Mouse (Mus musculus): ENCODE measurements at regions not wholly inside any gene's neighbourhood (a gene's known extent, or its start where the extent isn't known, plus 50 kb on each side); places are given as distances from the start of the nearest gene placed in this dataset.

DNA sequence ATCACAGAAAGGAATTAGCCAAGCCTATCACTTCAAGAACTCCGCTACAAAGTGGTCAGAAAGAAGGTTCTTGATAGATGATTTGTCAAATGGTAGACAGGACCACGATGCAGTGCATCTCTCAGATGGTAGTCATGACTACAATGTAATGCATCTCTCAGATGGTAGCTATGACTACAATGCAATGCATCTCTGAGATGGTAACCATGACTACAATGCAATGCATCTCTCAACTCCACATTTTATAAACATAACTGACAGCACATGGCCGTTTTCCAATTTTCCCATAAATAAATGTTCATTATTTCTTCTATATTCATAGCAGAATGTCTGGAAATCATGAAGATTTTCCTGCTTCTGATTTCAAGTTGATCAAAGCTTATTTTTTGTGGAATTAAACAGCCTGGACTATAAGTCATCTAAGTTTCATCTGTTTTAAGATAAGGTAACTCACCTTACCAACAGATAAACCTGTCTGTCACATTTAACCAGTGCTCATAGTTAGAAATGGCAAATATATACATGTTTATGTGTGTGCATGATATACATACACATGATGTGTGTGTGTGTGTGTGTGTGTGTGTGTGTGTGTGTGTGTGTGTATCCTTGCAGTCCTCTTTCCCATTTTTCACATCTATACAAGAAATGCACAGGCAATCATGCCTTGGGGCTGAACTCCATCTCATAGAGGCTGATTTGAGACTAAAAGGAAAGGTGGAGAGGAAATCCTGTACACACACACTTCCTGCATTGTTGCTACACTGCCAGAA, 122.4 kb downstream of the Phf3 start:
- Histone ChIP-seq H3K27ac (no peak overlapping the region), H3K4me3 (no peak overlapping the region), H3K4me1 (no peaks in the 10 kb centered on the region), H3K9me3 (no peaks in the 10 kb centered on the region), H3K36me3 (replicated peaks) (no peaks in the 10 kb centered on the region), H3K27me3 (ENCODE audit: poor library complexity, severe bottlenecking) (no peaks in the 10 kb centered on the region)
- DNase-seq (ENCODE audit: extremely low spot score, low spot score), result no peak
- 94% methylated on average over 3 of the region's 3 CpGs for WGBS

DNA sequence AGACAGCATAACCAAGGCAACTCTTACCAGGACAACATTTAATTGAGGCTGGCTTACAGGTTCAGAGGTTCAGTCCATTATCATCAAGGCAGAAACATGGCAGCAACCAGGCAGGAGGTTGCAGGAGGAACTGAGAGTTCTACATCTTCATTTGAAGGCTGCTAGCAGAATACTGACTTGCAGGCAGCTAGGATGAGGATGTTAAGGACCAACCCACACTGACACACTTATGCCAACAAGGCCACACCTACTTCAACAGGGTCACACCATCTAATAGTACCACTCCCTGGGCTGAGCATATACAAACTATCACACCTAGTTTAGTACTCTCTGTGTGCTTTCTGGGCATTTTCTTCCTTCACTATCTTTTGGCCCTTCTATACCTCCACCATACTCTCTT, 131.8 kb downstream of the Phf3 start:
- Histone ChIP-seq H3K36me3 (replicated peaks) (no peaks in the 10 kb centered on the region), H3K9me3 (no peaks in the 10 kb centered on the region), H3K27me3 (ENCODE audit: poor library complexity, severe bottlenecking) (no peaks in the 10 kb centered on the region), H3K4me3 (no peak overlapping the region), H3K4me1 (no peaks in the 10 kb centered on the region), H3K27ac (no peak overlapping the region)
- DNase-seq (ENCODE audit: extremely low spot score, low spot score), result no peak

- H3K27ac ChIP-seq, result no peak overlapping the region
- no peaks in the 10 kb centered on the region for H3K27me3 ChIP-seq (ENCODE audit: poor library complexity, severe bottlenecking)
- H3K9me3 ChIP-seq, result no peaks in the 10 kb centered on the region
- no peaks in the 10 kb centered on the region for H3K4me1 ChIP-seq
- H3K4me3 ChIP-seq, result no peak overlapping the region
- no peak for DNase-seq (ENCODE audit: extremely low spot score, low spot score)
- 77% methylated on average over 3 of the region's 3 CpGs for WGBS
- no peaks in the 10 kb centered on the region for H3K36me3 ChIP-seq (replicated peaks)
These were observed 132.9 kb downstream of the Phf3 start for GRCm38 (mm10) chr1:30740831-30741230.

DNA sequence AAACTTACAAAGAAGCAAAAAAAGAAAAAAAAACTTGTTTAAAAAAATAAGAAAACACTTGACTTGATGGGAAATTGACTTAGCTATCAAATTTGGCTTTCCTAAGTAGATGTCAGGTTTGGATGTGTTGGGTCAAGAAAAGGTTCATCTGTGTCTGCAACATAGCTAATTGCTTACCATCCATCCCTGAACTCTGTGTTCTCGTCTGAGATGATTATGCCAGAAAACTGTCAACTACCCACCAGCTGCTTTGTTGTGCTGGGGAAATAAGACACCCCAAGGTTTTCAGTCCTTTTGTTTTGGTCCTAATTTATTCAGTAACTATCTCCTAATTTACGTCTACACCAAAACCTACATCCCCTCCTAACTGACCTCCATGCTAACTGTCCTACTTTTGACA, 152.2 kb downstream of the Phf3 start:
- DNase-seq (ENCODE audit: extremely low spot score, low spot score), result no peak
- H3K4me1 ChIP-seq, result no peaks in the 10 kb centered on the region
- H3K9me3 ChIP-seq, result no peaks in the 10 kb centered on the region
- no peaks in the 10 kb centered on the region for H3K36me3 ChIP-seq (replicated peaks)
- H3K27me3 ChIP-seq (ENCODE audit: poor library complexity, severe bottlenecking), result no peaks in the 10 kb centered on the region
- no peak overlapping the region for H3K4me3 ChIP-seq
- WGBS, result 69% methylated on average over 2 of the region's 2 CpGs
- H3K27ac ChIP-seq, result no peak overlapping the region

- 90% methylated on average over 2 of the region's 2 CpGs for WGBS
- Histone ChIP-seq H3K36me3 (replicated peaks) (no peaks in the 10 kb centered on the region), H3K27me3 (ENCODE audit: poor library complexity, severe bottlenecking) (no peaks in the 10 kb centered on the region), H3K4me3 (no peak overlapping the region), H3K27ac (no peak overlapping the region), H3K4me1 (no peaks in the 10 kb centered on the region), H3K9me3 (no peaks in the 10 kb centered on the region)
- no peak for DNase-seq (ENCODE audit: extremely low spot score, low spot score)
These were observed 152.9 kb downstream of the Phf3 start for GRCm38 (mm10) chr1:30720829-30721228.

GRCm38 (mm10) chr1:30718578-30718977, 155.1 kb downstream of the Phf3 start:
- WGBS, result 93% methylated on average over 5 of the region's 5 CpGs
- H3K27ac ChIP-seq, result no peak overlapping the region
- no peaks in the 10 kb centered on the region for H3K4me1 ChIP-seq
- no peaks in the 10 kb centered on the region for H3K9me3 ChIP-seq
- no peaks in the 10 kb centered on the region for H3K36me3 ChIP-seq (replicated peaks)
- DNase-seq (ENCODE audit: extremely low spot score, low spot score), result no peak
- H3K27me3 ChIP-seq (ENCODE audit: poor library complexity, severe bottlenecking), result no peaks in the 10 kb centered on the region
- no peak overlapping the region for H3K4me3 ChIP-seq

DNA sequence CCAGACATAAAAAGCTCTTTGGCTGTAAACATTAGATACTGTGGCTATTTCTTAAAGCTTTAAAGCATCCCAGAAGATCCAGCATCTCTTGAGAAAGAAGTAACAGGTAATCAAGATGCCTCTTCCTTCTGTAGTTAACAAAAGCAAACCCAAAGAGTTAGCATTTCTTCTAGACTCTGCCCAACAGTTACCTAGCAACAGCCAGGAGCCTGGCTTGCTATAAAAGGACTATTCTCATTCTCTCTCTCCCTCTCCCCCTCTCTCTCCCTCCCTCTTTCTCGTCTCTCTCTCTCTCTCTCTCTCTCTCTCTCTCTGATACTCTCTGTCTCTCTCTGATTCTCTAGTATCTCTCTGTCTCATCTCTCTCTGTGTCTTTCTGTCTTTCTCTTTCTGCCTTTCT, 157.4 kb downstream of the Phf3 start:
- H3K27me3 ChIP-seq (ENCODE audit: poor library complexity, severe bottlenecking), result no peaks in the 10 kb centered on the region
- no peak overlapping the region for H3K4me3 ChIP-seq
- DNase-seq (ENCODE audit: extremely low spot score, low spot score), result no peak
- H3K9me3 ChIP-seq, result no peaks in the 10 kb centered on the region; the same call in 1 of the 2 replicates
- WGBS, result 47% methylated on average over 1 of the region's 1 CpGs
- H3K36me3 ChIP-seq (replicated peaks), result no peaks in the 10 kb centered on the region
- no peaks in the 10 kb centered on the region for H3K4me1 ChIP-seq
- H3K27ac ChIP-seq, result no peak overlapping the region

DNA sequence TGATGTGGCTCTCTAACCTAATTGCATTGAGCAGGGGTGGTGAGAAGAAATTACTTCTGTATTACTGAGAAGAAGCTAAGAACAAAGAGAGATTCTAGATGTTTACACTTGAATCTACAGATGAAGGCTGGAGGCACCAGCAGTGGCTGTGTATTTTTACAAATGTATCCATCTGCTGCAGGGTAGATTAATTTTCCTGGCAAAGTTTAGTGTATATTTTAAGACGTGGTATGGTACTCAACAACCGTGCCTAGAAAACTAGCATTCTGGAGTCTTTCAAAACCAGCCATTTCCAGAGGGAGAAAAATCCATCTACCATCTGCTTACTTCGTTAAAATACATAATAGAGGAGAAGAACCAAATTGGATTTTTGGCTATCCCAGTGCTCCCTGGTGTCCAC, 172.6 kb downstream of the Phf3 start:
- H3K27ac ChIP-seq, result no peak overlapping the region
- no peaks in the 10 kb centered on the region for H3K9me3 ChIP-seq
- no peak for DNase-seq (ENCODE audit: extremely low spot score, low spot score)
- no peaks in the 10 kb centered on the region for H3K4me1 ChIP-seq
- H3K36me3 ChIP-seq (replicated peaks), result no peaks in the 10 kb centered on the region
- no peak overlapping the region for H3K4me3 ChIP-seq
- H3K27me3 ChIP-seq (ENCODE audit: poor library complexity, severe bottlenecking), result no peaks in the 10 kb centered on the region
- WGBS, result 87% methylated on average over 3 of the region's 3 CpGs

GRCm38 (mm10) chr1:30700399-30701081, 173.2 kb downstream of the Phf3 start:
- no peaks in the 10 kb centered on the region for H3K4me1 ChIP-seq
- H3K27me3 ChIP-seq (ENCODE audit: poor library complexity, severe bottlenecking), result no peaks in the 10 kb centered on the region
- no peaks in the 10 kb centered on the region for H3K36me3 ChIP-seq (replicated peaks)
- WGBS, result 57% methylated on average over 10 of the region's 10 CpGs
- no peak overlapping the region for H3K27ac ChIP-seq
- no peak for DNase-seq (ENCODE audit: extremely low spot score, low spot score)
- H3K9me3 ChIP-seq, result no peaks in the 10 kb centered on the region
- H3K4me3 ChIP-seq, result no peak overlapping the region

- no peaks in the 10 kb centered on the region for H3K27me3 ChIP-seq (ENCODE audit: poor library complexity, severe bottlenecking)
- no peak overlapping the region for H3K27ac ChIP-seq
- H3K4me1 ChIP-seq, result no peaks in the 10 kb centered on the region
- DNase-seq (ENCODE audit: extremely low spot score, low spot score), result no peak
- no peaks in the 10 kb centered on the region for H3K36me3 ChIP-seq (replicated peaks)
- H3K9me3 ChIP-seq, result no peaks in the 10 kb centered on the region
- H3K4me3 ChIP-seq, result no peak overlapping the region
These were observed 177.4 kb downstream of the Phf3 start for GRCm38 (mm10) chr1:30696342-30696741.

- WGBS, result 93% methylated on average over 3 of the region's 3 CpGs
- H3K4me1 ChIP-seq, result no peaks in the 10 kb centered on the region
- no peak overlapping the region for H3K27ac ChIP-seq
- no peaks in the 10 kb centered on the region for H3K9me3 ChIP-seq
- H3K36me3 ChIP-seq (replicated peaks), result no peaks in the 10 kb centered on the region
- H3K4me3 ChIP-seq, result no peak overlapping the region
- no peak for DNase-seq (ENCODE audit: extremely low spot score, low spot score)
- H3K27me3 ChIP-seq (ENCODE audit: poor library complexity, severe bottlenecking), result no peaks in the 10 kb centered on the region
These were observed 188.4 kb downstream of the Phf3 start for GRCm38 (mm10) chr1:30685318-30685717.

- no peak for DNase-seq (ENCODE audit: extremely low spot score, low spot score)
These were observed 189.8 kb downstream of the Phf3 start for GRCm38 (mm10) chr1:30683889-30684288.

DNA sequence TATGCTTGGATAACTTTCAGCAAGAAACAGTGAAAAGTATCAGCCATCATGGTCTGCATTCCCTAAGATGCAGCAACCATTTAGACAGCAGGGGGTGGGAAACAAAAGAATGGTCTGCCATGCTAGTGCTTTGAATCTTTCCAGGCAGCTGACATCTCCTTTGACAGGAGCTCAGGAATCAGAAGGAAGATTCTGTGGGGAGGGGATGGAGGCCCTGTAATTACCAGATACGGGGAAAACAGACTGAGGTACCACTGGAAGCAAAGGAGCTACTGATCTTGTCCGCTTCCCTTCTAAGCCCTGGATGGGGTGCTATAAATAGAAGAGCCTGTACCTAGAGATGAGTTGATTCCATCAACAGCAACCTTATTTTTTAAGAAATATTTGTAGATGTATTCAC, 233.9 kb downstream of the Phf3 start:
- H3K36me3 ChIP-seq (replicated peaks), result no peaks in the 10 kb centered on the region
- no peak overlapping the region for H3K4me3 ChIP-seq
- H3K27me3 ChIP-seq (ENCODE audit: poor library complexity, severe bottlenecking), result no peaks in the 10 kb centered on the region
- WGBS, result 25% methylated on average over 2 of the region's 2 CpGs
- no peak overlapping the region for H3K27ac ChIP-seq
- H3K4me1 ChIP-seq, result peaks cover 9% of the 10 kb centered on the region
- H3K9me3 ChIP-seq, result no peaks in the 10 kb centered on the region
- no peak for DNase-seq (ENCODE audit: extremely low spot score, low spot score)

More at GRCm38 (mm10) chr1:30683889-30684288, 189.8 kb downstream of the Phf3 start:
- H3K4me3 ChIP-seq, result no peak overlapping the region
- no peaks in the 10 kb centered on the region for H3K4me1 ChIP-seq
- 83% methylated on average over 2 of the region's 2 CpGs for WGBS
- H3K27ac ChIP-seq, result no peak overlapping the region
- H3K36me3 ChIP-seq (replicated peaks), result no peaks in the 10 kb centered on the region
- H3K9me3 ChIP-seq, result no peaks in the 10 kb centered on the region
- H3K27me3 ChIP-seq (ENCODE audit: poor library complexity, severe bottlenecking), result no peaks in the 10 kb centered on the region

All from forebrain, embryonic 10.5 days (tissue).